Mouse (Mus musculus) layer of hippocampus, adult 9-10 months (tissue): ENCODE results near the gene Obp2b.

Experiments
- DNase-seq: peaks from one replicate; pipeline ENCODE4 v3.0.0; 2022; ENCODE audit warnings: low spot score

The Obp2b gene

DNA sequence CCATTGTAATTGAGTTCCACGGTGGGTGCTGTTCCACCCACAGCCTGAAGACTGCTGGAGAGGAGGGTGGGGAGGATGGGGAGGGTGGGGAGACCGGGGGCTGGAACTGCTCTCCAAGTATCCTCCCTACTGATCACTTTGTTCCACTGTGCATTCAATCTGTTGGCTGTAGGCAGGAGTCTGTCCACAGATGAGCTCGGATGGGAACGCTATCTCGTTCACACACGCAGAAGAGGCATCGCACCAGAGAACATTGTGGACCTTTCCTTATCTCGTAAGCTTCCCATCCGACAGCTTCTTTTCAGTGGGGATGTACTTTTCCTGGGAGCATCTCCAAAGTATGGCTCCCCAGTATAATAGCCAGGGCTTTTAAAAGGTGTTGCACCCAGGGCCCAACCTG, 42.3 kb downstream of the Obp2b start:
- DNase-seq = no peak

DNA sequence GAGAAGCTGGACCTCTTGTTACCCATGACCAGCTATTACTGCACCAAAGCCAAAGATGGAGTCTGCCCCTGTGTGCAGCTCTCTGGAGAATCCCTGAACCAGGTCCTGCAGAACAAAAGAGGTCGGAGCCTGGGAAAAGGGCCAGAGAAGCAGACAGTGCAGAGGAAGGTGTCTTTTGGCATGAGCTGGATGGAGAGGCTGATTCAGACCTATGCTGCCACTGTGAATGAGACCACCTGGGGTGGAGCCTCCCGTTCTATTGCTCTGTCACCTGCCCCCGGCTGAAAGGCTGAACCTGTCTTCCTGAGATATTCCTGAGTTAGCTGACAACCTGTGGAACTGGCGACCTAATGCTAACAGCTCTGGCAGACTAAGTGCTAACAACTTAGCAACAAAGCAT, 44.1 kb downstream of the Obp2b start:
- no peak for DNase-seq

DNA sequence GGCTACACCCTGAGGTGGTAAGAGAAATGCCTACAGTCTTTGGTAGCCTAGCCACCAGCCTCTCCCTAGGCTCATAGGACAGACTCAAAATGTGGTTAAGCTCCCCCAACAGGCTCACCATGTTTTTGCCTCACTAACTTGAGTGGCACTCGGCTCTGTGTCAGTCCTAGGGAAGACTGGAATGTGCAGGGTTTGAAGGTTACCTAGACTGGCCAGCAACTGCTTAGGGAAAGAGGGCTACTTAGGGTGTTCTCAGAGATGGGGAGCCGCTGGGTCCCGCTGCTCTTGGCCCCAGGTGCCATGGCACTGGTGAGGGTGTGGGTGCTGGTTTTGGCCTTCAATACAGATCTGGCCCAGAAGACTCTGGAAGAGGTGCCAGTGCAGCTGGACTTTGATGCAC, 45.1 kb downstream of the Obp2b start, which contains the start of gene Gm13539:
Gm13539 (plus strand) TSS at position 301 of the 400 bp plus-strand sequence.
- no peak for DNase-seq

DNA sequence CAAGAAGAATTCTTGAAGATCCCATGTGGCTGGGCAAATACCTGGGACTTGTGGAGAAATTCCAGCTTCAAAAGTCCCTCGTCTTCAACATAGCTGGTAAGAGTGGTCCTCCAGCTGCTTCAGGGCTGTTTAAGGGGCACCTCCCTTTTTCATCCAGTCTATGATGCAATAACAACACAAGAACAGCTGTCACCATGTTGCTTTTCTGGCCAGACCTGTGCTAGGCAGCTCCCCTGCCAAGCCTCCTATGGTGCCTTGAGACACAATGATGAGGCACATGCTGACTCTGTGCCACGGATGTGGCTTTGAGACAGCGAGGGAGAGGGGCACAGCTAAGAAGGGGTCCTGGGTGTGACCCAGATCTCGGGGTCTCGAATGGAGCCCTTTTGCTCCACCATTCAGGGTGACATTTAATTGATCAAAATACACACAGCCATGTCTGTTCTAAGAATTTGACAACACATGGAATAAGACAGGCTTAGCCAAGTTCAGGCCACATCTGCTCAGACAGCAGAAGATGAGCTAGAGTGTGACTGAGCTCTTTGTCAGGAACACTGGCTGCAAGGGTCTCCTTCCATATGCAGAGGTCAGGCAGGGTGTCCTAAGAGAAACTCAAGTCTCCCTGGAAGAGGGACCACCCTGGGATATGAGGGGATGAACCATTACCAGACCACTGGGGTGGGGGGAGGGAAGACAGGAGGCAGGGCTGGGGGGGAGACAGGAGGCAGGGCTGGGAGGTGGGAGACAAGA, 48.9 kb downstream of the Obp2b start:
- no peak for DNase-seq

DNA sequence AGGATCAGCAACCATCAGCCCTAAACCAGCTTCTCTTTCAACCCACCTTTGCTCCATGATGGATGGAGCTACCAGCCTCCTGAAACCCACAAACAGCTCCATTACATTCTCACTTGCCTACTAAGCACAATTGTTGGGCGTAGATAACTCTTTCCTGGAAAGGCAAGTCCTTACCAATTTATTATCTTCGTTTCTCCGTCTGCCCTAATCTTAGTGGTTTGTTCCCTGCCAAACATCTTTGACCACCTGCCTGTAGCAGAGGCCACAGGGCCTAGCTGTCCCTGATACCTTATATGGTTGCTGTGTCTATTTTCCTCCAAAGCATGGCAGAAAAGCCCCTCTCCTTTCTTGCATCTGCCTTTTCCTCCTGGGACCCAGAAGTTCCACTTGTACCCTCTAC, 52.3 kb downstream of the Obp2b start:
- no peak for DNase-seq
